Mouse (Mus musculus) olfactory bulb, adult 2 months (tissue): ENCODE data around the gene Cecr2.

Experiments used
- CTCF ChIP-seq: fragments of 200-500 bp; IDR thresholded peaks from 2 replicates; pipeline ENCODE4 v1.5.1; 2012; ENCODE audit warnings: low read depth, mild to moderate bottlenecking, low read length, moderate library complexity; ENCODE audit not compliant: insufficient read depth
- POLR2A ChIP-seq: fragments of 200-500 bp; IDR thresholded peaks from 2 replicates; pipeline ENCODE4 v1.6.1; 2012; ENCODE audit warnings: mild to moderate bottlenecking, low read depth, low read length, moderate library complexity; ENCODE audit not compliant: insufficient read depth

- no peak for TF ChIP-seq CTCF
- TF ChIP-seq POLR2A: no peak
Measured at GRCm38 (mm10) chr6:120820144-120820543, 154.0 kb downstream of the Cecr2 start.
